Mouse (Mus musculus) E14TG2a.4 (cell line): ENCODE data around the gene Zpr1.

Experiments used
- CTCF ChIP-seq: conservative IDR thresholded peaks from 2 replicates; pipeline ENCODE4 v1.5.1; 2014; ENCODE audit warnings: low read length
- NANOG ChIP-seq: IDR thresholded peaks from 2 replicates; pipeline ENCODE4 v1.6.1; 2014; ENCODE audit warnings: borderline replicate concordance, low read length, mixed read lengths
- POU5F1 ChIP-seq: IDR thresholded peaks from 2 replicates; pipeline ENCODE4 v1.6.1; 2014; ENCODE audit warnings: low read length, borderline replicate concordance

- TF ChIP-seq CTCF (peak; percentile 21; the same call in 1 of the 2 replicates), NANOG (no peak), POU5F1 (no peak)
Observed at GRCm38 (mm10) chr9:46272677-46273454, at the start of gene Zpr1.
